Mouse (Mus musculus): ENCODE results near the gene Fgr.

- TF ChIP-seq CTCF (IDR thresholded peaks at IDR 0.05; ENCODE audit: low read depth): no peak
- TF ChIP-seq EP300 (optimal IDR thresholded peaks at IDR 0.05): no peak
Observed at GRCm38 (mm10) chr4:133022217-133022616, 48.3 kb downstream of the Fgr start.
